Mouse (Mus musculus): ENCODE measurements around the gene Lrrc72. TPM values are rescaled to one million over a fixed set of nuclear protein-coding genes. Genes with fewer than 3 reads are reported as not detected.

Gene Lrrc72
- total RNA-seq, 1 experiment from 2014 or later = not detected

DNA sequence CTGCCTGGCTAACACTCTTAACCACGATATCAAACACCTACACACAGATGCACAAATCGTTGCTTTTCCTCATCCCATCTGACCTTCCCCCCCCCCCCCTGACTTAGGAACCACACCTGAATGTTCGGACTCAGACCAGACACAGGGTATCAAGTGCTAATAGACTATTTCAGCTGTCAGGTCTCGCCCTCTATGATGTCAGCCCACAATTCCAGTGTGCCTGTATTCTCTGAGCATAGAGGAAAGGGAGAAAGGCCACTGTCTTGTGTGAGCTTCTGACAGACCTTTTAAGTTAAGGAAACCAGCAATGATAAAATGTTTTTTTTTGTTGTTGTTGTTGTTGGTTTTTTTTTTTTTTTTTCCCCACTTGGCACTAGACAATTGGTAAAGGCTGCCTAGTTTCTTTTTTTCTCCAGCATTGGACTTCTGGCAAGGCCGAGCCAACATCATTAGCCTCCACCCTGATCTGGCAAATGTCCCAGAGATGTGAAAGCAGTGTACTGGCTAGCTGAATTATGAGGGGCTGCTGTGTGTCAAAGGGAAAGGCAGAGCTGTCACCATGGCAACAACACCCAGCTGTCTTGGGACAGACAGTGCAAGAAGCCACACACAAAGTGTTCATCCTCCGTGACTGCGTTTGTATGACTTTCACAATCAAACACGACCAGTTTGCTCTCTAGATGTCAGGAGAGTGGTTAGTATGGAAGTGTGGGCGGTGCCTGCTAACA lies 46.0 kb downstream of the Lrrc72 start:
- peak; percentile 57 to 69 for ATAC-seq (replicated peaks in 1 of 2; ENCODE audit: insufficient read depth in 1 of 2, low FRiP score in 2 of 2, low TSS enrichment in 1 of 2, low read depth in 1 of 2, poor library complexity in 2 of 2, severe bottlenecking in 2 of 2)

DNA sequence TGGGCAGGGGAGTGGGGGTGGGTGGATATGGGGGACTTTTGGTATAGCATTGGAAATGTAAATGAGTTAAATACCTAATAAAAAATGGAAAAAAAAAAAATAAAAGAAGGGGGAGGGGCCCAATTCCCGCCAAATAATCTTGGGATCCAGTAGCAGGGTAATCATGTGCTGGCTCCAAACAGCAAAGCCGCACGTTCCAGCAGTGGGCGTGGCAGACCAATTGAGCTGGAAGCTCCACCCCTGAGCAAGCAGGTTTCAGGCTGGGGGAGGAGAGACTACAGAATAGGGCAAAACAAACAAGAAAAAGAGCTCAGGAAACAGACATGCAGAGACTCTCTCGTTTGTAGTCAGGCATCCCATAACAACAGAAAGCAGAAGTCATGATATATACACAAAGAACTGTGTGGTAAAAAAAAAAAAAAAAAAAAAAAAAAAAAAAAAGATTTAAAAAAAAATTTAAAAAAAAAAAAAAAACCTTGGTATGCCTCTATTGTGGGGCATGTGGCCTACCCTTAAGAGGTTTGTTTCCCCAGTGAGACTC lies 47.5 kb downstream of the Lrrc72 start:
- peak; percentile 89 to 92 for ATAC-seq (replicated peaks in 1 of 2; ENCODE audit: insufficient read depth in 1 of 2, low FRiP score in 2 of 2, low TSS enrichment in 1 of 2, low read depth in 1 of 2, poor library complexity in 2 of 2, severe bottlenecking in 2 of 2)

DNA sequence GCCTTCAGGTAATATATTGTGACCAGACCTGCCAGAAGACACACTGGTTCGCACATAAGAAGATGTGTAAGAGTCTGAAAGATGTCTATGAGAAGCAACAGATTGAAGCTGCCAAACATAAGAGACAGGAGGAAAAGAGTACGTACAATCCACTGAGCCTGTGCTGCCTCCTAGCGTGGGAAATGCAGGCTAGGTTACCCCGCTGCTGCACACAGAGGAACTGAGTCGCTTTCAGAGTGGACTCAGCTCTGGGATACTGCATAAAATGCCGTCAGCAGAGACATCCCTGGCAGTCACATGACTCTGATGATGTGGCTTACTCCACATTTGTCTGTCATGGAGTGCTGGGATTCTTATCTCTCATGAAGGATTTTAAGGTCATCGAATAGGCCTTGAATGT lies 58.2 kb downstream of the Lrrc72 start:
- no peak for ATAC-seq (replicated peaks in 1 of 2; ENCODE audit: insufficient read depth in 1 of 2, low FRiP score in 2 of 2, low TSS enrichment in 1 of 2, low read depth in 1 of 2, poor library complexity in 2 of 2, severe bottlenecking in 2 of 2)

- ATAC-seq (replicated peaks in 1 of 2; ENCODE audit: insufficient read depth in 1 of 2, low FRiP score in 2 of 2, low TSS enrichment in 1 of 2, low read depth in 1 of 2, poor library complexity in 2 of 2, severe bottlenecking in 2 of 2) = peak; percentile 94 to 97
These were observed 62.9 kb downstream of the Lrrc72 start for GRCm38 (mm10) chr12:36190343-36190742.

GRCm38 (mm10) chr12:36189610-36190009 lies 63.6 kb downstream of the Lrrc72 start:
- ATAC-seq (replicated peaks in 1 of 2; ENCODE audit: insufficient read depth in 1 of 2, low FRiP score in 2 of 2, low TSS enrichment in 1 of 2, low read depth in 1 of 2, poor library complexity in 2 of 2, severe bottlenecking in 2 of 2) = no peak

- ATAC-seq (replicated peaks in 1 of 2; ENCODE audit: insufficient read depth in 1 of 2, low FRiP score in 2 of 2, low TSS enrichment in 1 of 2, low read depth in 1 of 2, poor library complexity in 2 of 2, severe bottlenecking in 2 of 2) = no peak
These were observed 66.1 kb downstream of the Lrrc72 start for GRCm38 (mm10) chr12:36187081-36187480.

DNA sequence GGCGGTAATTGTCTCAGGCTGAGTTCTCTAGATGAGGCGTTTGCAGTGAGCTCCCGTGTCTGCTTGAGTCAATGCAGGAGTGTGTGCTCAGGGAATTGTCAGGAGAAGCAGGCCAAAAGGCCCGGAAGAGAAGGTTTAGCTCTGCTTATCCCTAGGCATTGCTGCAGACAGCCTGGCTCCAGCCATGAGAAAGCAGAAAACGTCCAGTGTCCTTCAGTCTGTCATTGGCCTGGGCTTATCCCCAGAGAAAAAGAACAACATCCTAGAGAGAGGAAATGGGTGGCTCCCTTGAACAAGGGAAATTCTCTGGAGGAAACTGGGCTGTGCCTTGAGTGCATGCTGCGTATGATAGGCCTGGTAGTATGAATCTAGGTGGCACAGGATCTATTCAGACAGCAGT lies 70.6 kb downstream of the Lrrc72 start:
- ATAC-seq (replicated peaks in 1 of 2; ENCODE audit: insufficient read depth in 1 of 2, low FRiP score in 2 of 2, low TSS enrichment in 1 of 2, low read depth in 1 of 2, poor library complexity in 2 of 2, severe bottlenecking in 2 of 2) = no peak

GRCm38 (mm10) chr12:36177227-36177626 lies 76.0 kb downstream of the Lrrc72 start:
- no peak for ATAC-seq (replicated peaks in 1 of 2; ENCODE audit: insufficient read depth in 1 of 2, low FRiP score in 2 of 2, low TSS enrichment in 1 of 2, low read depth in 1 of 2, poor library complexity in 2 of 2, severe bottlenecking in 2 of 2)

DNA sequence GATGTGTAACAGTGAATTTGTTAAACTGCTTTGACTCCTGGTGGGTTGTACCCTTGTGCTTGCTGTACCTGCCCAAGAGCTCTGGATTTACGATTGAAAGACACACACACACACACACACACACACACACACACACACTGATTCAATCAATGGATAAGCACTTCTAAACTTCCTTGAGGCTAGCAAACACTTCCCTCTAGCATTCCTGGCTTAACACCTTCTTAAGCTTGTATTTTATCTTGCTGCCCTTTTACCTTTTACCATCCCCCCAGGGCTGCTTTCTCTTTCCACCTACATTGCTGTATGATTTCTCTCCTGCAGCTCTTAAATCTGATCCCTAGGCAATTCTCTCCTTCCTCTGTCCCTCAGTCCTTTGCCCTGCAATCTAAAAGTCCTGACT lies 87.9 kb downstream of the Lrrc72 start:
- ATAC-seq (replicated peaks in 1 of 2; ENCODE audit: insufficient read depth in 1 of 2, low FRiP score in 2 of 2, low TSS enrichment in 1 of 2, low read depth in 1 of 2, poor library complexity in 2 of 2, severe bottlenecking in 2 of 2) = no peak

- ATAC-seq (replicated peaks in 1 of 2; ENCODE audit: insufficient read depth in 1 of 2, low FRiP score in 2 of 2, low TSS enrichment in 1 of 2, low read depth in 1 of 2, poor library complexity in 2 of 2, severe bottlenecking in 2 of 2) = no peak
These were observed 88.9 kb downstream of the Lrrc72 start for GRCm38 (mm10) chr12:36164126-36164791.

Other genes with a start within 250 kb of the Lrrc72 start
- 143 and 194 TPM in 2 replicates for gene Tspan13, start 210.9 kb downstream of the Lrrc72 start, total RNA-seq (2017)
- gene Ankmy2, start 96.3 kb downstream of the Lrrc72 start, total RNA-seq (2017) = 30.1 and 32.2 TPM in 2 replicates
- gene Bzw2, start 95.3 kb downstream of the Lrrc72 start, total RNA-seq (2017) = 98.0 and 117 TPM in 2 replicates
- not detected in 2 replicates for gene Sostdc1, start 60.7 kb upstream of the Lrrc72 start, total RNA-seq (2017)
- gene Ispd, start 128.1 kb upstream of the Lrrc72 start, total RNA-seq (2017) = 4.3 and 7.4 TPM in 2 replicates
- gene D630036H23Rik, start 128.8 kb upstream of the Lrrc72 start, total RNA-seq (2017) = not detected in 2 replicates